Mouse (Mus musculus) layer of hippocampus, postnatal 36 days (tissue): ENCODE results near the gene Acsl1. TPM values are rescaled to one million over a fixed set of nuclear protein-coding genes. Genes with fewer than 3 reads are reported as not detected.
A peak's percentile ranks its signal among the peaks of the same experiment; 100 is the strongest.

Experiments
- DNase-seq, 2 experiments: peaks; one replicate each; pipeline ENCODE4 v3.0.0; 2022
- total RNA-seq, 2 experiments: library from RNA; stranded (reverse); gene quantifications; 2 replicates each; pipeline ENCODE4 v1.2.3; 2021

Gene Acsl1
- 10 to 100 TPM; 39.8 to 44.9 TPM for total RNA-seq

GRCm38 (mm10) chr8:46470792-46471781 is at the start of gene Acsl1:
Acsl1 (plus strand) TSS chr8:46471037.
- peak; percentile 97 for DNase-seq

GRCm38 (mm10) chr8:46421515-46421914 is 49.3 kb upstream of the Acsl1 start:
- no peak for DNase-seq

GRCm38 (mm10) chr8:46427940-46428339 is 42.9 kb upstream of the Acsl1 start:
- no peak for DNase-seq

GRCm38 (mm10) chr8:46429871-46430270 is 41.0 kb upstream of the Acsl1 start:
- peak; percentile 7 to 17 for DNase-seq

GRCm38 (mm10) chr8:46431921-46432320 is 38.9 kb upstream of the Acsl1 start:
- DNase-seq = no peak

GRCm38 (mm10) chr8:46432581-46432980 is 38.3 kb upstream of the Acsl1 start:
- no peak for DNase-seq

- no peak for DNase-seq
Observed at GRCm38 (mm10) chr8:46433656-46434055, 37.2 kb upstream of the Acsl1 start.

- no peak for DNase-seq
Observed at GRCm38 (mm10) chr8:46438491-46438890, 32.3 kb upstream of the Acsl1 start.

- DNase-seq = no peak
Observed at GRCm38 (mm10) chr8:46445964-46446915, 24.6 kb upstream of the Acsl1 start.

- no peak for DNase-seq
Observed at GRCm38 (mm10) chr8:46447334-46447733, 23.5 kb upstream of the Acsl1 start.

- DNase-seq = no peak
Observed at GRCm38 (mm10) chr8:46448606-46449005, 22.2 kb upstream of the Acsl1 start.

- DNase-seq = no peak
Observed at GRCm38 (mm10) chr8:46449063-46449462, 21.8 kb upstream of the Acsl1 start.

GRCm38 (mm10) chr8:46449723-46450251 is 21.1 kb upstream of the Acsl1 start:
- DNase-seq = no peak

- no peak for DNase-seq
Observed at GRCm38 (mm10) chr8:46458215-46458811, 12.5 kb upstream of the Acsl1 start.

GRCm38 (mm10) chr8:46468400-46468799 is 2.4 kb upstream of the Acsl1 start:
- DNase-seq = no peak

GRCm38 (mm10) chr8:46469071-46469769 is 1.6 kb upstream of the Acsl1 start:
- no peak for DNase-seq

- DNase-seq = no peak
Observed at GRCm38 (mm10) chr8:46470091-46470791, 596 bp upstream of the Acsl1 start.

- DNase-seq = no peak
Observed at GRCm38 (mm10) chr8:46471926-46472485, 1.2 kb downstream of the Acsl1 start.

- DNase-seq = no peak
Observed at GRCm38 (mm10) chr8:46474120-46474519, 3.3 kb downstream of the Acsl1 start.

- DNase-seq = no peak
Observed at GRCm38 (mm10) chr8:46474634-46475033, 3.8 kb downstream of the Acsl1 start.

- DNase-seq = no peak
Observed at GRCm38 (mm10) chr8:46475404-46475803, 4.6 kb downstream of the Acsl1 start.
